Mouse (Mus musculus) large intestine, adult 2 months (tissue): ENCODE data around the gene Znfx1. TPM values are rescaled to one million over a fixed set of nuclear protein-coding genes. Genes with fewer than 3 reads are reported as not detected.
A peak's percentile ranks its signal among the peaks of the same experiment; 100 is the strongest.

Experiments used
- DNase-seq: peaks from one replicate; pipeline ENCODE4 v3.0.0-alpha.2; 2012; ENCODE audit warnings: low read depth, low spot score
- WGBS: fragments of 180-500 bp; shearing (Covaris S2); methylation state at CpG from one replicate; pipeline ENCODE4 v1.1.7; 2018; 5-methylcytosine and 5-hydroxymethylcytosine counted together
- polyA plus RNA-seq: library from polyadenylated mRNA; depleted of rRNA; stranded (reverse); fragments of >200 nt; gene quantifications from 2 replicates; pipeline ENCODE4 v1.2.3, GENCODE M21; 2012

Gene Znfx1
- polyA plus RNA-seq, 1 experiment, result 28.5 TPM

DNA sequence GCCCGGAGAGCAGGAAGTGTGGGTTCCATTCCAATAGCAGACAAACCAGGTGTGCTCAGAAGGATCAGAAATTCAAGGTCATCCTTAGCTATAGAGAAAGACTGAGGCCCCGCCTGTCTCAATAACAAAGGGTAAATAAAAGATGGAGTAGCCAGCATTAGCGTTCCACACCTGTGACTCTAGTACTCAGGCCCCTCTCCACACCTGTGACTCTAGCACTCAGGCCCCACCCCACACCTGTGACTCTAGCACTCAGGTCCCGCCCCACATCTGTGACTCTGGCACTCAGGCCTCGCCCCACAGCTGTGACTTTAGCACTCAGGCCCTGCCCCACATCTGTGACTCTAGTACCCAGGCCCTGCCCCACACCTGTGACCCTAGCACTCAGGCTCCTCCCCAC, 11.8 kb upstream of the Znfx1 start:
- no peak for DNase-seq
- 64% methylated on average over 5 of the region's 5 CpGs for WGBS

DNA sequence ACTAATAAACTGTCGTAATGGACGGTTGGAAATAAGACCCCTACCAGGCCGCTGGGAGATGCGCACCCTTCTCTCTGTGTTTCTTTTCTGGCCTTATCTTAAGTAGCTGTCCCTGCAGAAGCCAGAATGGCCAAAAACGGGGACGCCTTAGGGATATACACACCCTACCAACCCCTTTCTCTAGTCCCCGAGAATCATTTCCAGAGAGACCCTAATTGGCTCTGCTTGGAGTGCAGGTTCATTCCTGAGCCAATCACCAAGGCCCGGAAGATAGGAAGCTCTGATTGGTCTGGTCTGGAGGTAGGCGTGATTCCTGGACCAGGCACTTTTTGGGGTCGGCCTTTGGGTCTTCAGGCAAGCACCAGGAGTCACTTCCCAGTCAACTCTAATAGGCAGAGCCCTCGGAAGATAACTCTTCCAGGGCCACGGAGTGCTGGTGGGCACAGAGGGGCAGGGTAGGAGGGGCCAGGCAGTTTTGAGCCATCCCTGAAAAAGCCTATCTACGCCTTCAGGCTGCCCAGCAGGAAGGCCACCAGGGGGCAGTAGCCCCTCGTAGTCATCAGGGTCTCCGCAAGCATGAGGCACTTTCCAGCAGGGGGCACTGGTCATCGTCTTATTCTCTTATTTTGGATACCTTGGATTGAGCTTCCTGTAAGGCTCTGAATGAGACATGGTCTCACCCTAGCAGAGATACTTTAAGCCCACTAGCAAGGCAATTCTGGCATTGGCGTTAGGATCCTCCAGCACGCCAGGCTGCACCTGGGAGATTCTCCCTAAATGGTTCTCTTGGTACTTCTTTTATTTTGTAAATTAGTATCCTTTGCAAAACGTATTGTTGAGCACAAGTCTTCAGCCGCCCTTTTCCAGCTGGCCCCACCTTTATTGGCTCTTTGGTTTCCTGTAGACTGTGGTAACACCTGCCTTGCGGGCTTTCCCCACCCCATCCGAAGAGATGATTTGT, 9.1 kb upstream of the Znfx1 start:
- peak; percentile 87 for DNase-seq
- 3% methylated on average over 22 of the region's 22 CpGs for WGBS

DNA sequence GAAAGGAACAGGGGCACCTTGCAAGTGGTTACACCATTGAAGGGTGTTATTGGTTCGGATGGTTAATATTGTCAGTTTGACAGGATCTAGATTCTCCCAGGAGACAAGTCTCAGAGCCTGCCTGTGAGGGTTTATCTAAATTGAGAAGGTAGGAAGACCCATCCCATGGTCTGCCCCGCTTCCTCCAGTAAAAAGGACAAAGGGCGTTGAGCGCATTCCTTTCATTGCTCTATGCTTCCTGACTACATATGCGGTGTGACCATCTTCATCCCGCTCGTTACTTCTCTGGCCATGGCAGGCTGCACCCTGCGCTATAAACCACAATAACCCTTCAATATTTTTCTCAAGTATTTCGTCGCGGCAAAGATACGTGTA, 8.4 kb upstream of the Znfx1 start:
- no peak for DNase-seq
- WGBS, result 12% methylated on average over 12 of the region's 12 CpGs

DNA sequence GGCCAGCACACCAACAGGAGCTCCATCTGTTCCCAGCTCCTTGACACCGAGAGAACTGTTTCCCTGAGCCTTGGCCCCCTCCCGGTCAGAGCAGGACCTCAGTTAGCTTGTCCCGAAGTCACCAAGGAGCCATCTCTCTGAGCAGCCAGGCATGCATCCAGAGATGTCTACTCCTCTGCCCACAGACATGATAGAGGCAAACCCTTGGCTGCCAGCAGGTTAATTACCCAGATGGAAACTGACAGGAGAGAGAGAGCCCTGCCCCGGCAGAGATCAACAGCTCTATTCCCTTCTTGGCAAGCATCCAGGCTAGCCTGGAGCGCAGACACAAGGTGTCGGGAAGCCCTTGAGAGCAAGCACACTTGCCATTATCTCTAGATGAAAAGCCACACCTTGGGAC, 7.5 kb upstream of the Znfx1 start:
- no peak for DNase-seq
- 37% methylated on average over 6 of the region's 6 CpGs for WGBS

DNA sequence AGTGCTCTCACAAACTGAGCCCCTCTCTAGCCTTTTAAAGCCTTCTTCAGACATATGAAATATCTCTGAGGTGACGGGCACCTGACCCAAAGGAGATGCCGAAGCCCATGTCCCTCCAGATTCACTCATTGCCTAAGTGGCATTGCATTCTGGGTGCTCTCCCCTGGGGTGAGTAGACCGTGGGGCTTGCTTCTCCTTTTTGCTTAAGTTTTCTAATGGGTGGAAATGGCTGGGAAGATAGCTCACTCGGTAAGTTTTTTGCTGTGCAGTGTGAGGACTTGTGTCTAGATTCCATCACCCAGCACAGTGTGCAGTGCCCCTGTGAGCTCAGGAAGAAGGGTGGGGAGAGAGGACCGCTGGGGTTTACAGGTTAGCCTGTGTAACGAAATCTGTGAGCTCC, 4.8 kb upstream of the Znfx1 start:
- WGBS, result 29% methylated on average over 6 of the region's 6 CpGs
- DNase-seq, result no peak

DNA sequence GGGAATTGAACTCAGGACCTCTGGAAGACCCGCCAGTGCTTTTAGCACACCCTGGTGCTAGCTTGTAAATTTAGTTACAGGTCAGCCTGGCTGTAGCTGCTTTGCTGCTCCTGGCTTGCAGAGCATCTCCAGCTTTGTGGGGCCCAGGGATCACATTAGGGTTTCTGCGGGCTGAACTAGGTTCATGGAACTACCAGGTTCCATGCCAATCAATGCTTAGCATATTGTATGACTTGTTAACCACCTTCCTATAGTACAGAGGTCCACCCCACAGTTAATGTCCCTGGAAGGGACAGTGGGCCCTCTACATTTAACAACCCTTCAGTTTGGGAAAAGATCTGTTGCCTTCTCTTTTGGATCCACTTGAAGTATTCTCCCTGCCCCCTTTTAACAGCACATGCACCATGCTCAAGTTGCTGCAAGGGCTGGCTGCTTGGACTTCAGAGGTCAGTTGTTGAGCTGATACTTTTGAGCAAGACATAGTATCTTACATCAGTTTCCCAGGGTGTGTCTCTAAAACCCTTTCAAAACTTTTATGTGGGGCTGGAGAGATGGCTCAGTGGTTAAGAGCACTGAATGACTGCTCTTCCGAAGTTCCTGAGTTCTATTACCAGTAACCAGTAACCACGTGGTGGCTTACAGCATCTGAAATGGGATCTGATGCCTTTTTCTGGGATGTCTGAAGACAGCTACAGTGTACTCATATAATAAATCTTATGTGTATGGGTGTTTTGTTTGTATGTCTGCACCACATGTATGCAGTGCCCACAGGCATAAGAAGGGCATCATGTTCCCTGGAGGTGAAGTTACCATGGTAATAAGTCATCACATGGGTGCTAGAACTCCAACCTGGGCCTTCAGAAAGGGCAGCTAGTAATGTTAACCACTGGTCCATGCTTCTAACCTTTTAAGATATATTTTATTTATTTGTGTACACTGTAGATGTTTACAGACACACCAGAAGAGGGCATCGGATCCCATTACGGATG, 4.0 kb upstream of the Znfx1 start:
- 29% methylated on average over 6 of the region's 6 CpGs for WGBS
- DNase-seq, result no peak

DNA sequence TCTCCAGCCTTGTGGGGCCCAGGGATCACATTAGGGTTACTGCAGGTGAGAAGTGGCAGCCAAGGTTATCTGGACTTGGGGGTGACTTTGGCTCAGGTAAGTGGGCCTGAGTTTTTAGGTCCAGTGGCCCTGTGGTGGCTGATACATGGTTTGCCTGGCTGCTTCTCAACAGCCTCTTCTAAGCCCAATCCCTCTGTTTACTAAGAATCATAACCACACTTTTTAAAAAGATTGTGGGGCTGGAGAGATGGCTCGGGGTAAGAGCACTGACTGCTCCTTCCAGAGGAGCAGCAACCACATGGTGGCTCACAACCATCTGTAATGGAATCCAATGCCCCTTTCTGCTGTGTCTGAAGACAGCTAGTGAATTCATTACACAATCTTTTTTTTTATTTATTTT, 3.2 kb upstream of the Znfx1 start:
- 70% methylated on average over 1 of the region's 1 CpGs for WGBS
- no peak for DNase-seq

DNA sequence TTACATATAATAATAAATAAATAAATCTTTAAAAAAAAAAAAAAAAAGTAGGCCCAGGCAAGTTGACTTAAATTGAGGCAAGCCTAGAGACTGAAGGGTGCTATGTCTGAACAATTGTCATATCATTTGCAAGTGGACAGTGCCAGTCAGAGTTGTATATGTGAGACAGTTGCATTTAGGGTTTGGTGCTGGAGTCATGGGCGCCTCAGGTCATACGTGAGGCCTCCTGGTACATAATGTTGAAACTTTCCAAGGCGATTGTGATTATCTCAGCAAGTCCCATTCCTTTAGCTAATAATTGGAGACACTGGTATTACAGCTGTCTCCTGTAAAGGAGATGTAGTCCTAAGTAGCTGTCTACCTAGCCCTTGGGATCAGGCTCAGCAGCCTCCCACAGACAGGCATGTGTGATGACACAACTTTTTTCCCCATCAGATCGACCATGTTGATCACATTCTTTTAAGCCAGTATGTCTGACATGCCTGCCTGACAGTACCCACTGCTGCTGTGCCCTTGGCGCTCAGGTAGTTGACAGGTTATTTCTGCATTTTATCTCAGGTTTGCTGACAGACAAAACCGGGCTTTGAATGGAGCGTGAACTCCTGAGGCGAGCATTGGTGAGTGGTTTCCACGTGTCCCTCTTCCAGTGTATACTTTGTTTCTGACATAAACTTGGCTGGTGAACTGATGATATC, 1.9 kb upstream of the Znfx1 start:
- DNase-seq, result no peak
- 21% methylated on average over 9 of the region's 9 CpGs for WGBS

DNA sequence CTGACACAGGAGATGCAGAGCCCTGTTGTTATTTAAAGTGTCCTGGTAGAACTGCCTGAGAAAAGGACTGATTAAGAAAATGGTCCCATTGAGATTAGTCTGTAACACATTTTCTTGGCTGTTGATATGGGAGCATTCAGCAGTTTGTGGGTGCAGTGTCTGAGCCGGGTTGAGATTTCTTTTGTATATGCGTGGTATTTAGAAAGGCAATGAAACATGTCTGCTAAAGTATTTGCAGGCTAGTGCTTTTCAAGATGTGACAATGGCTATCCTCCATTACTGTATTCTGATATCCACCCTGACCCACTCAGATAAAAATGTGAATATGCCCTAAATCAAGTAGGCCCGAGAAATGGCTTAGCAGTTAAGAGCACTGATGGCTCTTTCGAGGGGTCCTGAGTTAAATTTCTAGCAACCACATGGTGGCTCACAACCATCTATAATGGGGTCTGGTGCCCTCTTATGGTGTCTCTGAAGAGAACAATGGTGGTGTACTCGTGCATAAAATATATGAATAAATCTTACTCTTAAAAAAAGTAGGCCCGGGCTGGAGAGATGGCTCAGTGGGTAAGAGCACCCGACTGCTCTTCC, 1.2 kb upstream of the Znfx1 start:
- DNase-seq, result no peak
- 3% methylated on average over 7 of the region's 7 CpGs for WGBS

DNA sequence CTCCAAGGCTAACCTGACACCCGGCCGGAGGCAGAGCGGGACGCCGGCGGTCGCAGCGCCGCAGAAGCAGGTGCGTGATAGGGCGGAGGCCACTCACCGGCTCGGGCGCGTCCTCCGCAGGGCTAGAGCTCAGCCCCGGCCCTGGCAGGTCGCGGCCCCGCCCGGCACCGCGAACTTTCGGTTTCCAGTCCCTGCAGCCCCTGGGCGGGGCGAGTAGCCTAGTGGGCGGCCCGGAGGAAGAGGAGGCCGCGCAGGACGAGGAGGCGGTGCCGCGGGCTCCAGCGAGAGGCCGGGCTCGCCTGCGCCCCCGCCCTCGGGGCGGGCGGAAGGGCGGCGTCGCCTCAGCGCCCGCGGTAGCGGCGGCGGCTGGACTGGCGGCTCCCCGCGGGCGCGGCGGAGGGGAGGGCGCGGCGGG, 311 bp downstream of the Znfx1 start:
- DNase-seq, result peak; percentile 88
- WGBS, result under 1% methylated on average over 59 of the region's 60 CpGs

DNA sequence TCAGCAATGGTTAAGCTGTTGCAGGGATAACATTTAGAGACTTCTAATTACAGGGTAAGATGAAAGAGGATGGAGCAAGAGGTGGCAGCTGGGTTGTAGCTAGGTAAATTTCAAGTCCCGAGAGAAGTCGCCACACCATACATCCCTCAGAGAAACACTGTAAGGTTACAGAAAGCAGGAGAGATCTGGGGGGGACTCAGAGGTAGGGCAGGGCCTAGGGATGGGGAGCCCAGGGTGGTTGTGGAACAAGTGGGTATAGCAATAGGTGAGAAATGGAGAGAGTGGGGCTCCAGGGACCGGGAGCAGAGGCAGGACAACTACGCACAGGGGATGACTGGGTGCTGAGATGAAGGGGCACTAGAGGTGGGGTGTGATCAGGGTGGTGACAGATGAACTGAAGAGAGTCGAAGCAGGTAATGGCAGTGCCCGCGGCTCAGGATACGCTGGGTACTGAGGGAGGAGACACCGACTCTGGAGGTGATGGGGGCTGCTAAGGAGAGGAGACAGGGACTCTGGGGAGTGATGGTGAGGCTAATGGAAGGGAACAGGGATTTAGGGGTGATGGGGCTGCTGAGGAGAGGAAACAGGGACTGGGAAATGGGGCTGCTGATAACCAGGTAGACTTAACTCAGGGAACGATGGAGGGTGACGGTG, 1.3 kb downstream of the Znfx1 start:
- WGBS, result 15% methylated on average over 11 of the region's 11 CpGs
- DNase-seq, result no peak

DNA sequence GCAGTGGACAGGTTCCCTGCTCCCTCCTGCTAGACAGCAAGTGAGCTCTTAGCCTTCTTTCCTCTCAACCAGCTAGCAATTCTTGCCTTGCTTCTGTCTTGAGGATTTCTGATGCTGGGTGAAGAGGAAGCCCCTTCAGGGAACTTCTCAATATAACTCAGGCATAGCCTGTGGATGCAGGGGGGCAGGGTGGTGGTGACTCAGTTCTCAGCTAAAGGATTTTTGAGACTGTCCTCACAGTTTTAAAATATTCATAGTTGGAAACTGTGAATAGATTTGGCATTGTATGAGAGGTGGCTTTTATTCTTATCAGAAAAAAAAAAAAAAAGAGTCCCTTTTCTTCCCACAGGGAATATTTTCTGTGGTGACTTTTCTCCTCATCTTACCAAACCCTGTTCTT, 2.1 kb downstream of the Znfx1 start:
- DNase-seq, result no peak

DNA sequence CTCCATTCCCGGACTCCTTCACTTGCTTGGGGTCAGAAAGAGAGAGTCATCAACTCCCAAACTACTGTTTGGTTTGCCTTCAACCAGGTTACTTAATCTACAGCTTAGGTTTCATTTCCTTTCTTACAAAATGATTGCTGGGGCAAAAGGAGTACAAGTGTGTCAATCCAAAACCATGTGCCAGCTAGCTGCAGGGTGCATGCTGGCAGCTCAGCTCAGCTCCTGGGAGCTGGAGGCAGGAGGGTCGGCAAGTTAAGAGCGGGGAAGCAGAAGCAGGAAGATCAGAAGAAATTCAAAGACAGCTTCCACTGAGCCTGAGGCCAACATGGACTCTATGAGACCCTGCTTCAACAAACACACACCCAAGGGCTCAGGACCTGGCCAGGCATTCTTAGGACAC, 2.5 kb downstream of the Znfx1 start:
- no peak for DNase-seq
- WGBS, result 32% methylated on average over 3 of the region's 3 CpGs

DNA sequence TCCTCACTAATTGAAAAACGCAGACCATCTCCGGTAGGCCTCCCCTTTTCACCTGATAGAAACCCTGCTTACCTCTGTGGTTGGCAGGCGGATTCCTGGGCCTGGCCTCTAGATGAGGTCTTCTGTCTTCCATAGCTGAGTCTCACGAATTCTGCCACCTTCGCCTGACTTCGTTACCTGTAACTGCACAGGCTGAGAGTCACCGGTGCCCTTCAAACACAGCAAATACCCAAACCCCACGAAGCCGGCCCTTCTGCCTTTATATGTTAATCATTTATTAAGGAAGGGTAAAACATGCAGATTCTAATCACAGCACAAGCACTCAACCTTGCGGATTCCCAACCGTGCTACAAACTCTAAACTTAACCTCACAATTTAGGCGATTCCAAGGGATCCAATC, 2.9 kb downstream of the Znfx1 start:
- WGBS, result 35% methylated on average over 12 of the region's 12 CpGs
- DNase-seq, result no peak

DNA sequence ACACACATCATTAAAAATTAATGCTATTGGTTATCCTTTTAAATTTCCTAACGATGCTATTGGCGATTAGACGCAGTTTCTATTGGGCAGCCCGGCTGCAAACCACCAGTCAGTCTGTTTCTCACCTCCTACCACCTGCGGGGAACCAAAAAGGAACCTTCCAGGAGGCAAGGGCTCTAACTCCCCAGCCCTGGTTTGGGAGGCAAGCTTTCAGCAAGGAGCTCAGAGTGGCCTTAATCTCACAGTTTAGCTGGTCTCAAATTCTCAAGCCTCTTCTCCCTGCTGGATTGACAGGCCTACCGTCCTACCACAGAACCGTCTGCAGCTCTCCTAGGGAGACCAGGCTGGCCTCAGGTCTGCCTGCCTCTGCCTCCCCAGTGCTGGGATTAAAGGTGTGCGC, 3.3 kb downstream of the Znfx1 start:
- WGBS, result 63% methylated on average over 8 of the region's 8 CpGs
- no peak for DNase-seq

DNA sequence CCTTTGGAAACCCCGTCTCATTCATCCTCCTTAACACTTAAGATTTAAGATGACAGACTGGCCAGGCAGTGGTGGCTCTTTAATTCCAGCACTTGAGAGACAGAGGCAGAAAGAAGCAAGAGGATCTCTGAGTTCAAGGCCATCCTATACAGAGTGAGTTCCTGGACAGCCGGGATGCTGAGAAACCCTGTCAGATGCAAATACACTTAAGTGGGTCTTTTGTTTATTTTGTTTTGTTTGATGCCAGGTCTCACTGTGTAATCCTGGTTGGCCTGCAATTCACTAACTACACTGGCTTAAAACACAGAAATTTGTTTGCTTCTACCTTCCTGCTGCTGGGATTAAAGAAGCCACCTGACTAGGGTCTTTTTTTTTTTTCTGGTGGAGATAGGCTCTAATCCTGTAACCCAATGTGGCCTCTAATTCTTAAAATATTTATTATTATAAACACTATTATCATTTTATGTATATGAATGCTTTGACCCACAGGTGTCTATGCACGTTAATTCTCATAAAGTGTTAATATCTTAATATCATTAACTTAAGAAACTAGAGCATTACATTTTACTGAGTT, 3.9 kb downstream of the Znfx1 start:
- 48% methylated on average over 3 of the region's 3 CpGs for WGBS
- DNase-seq, result no peak

DNA sequence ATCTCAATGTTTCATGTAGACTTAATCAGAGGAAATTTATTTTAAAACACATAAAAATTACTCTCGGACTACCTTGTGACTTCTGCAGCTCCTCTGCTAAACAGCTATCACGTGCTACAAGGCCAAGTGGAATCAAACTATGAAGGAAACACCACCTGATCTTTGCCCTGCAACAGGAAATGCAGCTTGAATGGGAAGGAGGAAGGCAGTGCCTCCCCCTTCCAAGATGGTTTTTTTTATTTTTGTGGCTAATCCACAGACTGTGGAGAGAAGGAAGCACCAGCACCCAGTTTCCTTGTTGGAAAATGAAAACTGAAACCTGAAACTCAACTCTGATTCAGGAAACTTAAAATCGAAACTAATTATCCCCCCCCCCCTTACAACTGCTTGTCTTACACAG, 4.6 kb downstream of the Znfx1 start:
- no peak for DNase-seq
- WGBS, result 12% methylated on average over 3 of the region's 3 CpGs

DNA sequence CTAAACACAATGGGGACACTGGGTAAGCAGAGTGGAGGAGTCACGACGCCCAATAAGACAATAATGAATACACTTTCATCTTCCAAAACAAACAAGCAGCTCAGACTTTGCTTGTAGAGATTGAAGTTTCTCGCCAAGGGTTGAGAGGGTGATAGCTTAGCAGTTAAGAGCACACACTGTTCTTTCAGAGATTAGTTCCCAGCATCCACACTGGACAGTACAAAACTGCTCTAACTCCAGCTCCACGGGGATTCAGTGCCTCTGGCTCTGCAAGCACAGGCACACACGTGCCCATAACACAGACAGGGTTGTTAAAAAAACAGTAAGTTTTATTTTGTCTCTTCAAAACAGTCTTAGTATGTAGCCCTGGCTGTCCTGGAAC, 5.9 kb downstream of the Znfx1 start:
- WGBS, result 63% methylated on average over 5 of the region's 5 CpGs
- no peak for DNase-seq
